Mouse (Mus musculus): ENCODE data around the gene Lamc3. TPM values are rescaled to one million over a fixed set of nuclear protein-coding genes. Genes with fewer than 3 reads are reported as not detected.

Gene Lamc3
- polyA plus RNA-seq, 1 experiment from 2014 or later, result 1.0 TPM

GRCm38 (mm10) chr2:31929664-31930063, 42.6 kb downstream of the Lamc3 start:
- ATAC-seq (replicated peaks; ENCODE audit: insufficient number of reproducible peaks, low FRiP score, low TSS enrichment), result no peak
- H3K9me3 ChIP-seq (replicated peaks; ENCODE audit: control insufficient read depth, low read length), result no peaks in the 10 kb centered on the region
- WGBS (ENCODE audit: insufficient replicate concordance), result 71% methylated on average over 3 of the region's 3 CpGs

GRCm38 (mm10) chr2:31934551-31934950, 47.5 kb downstream of the Lamc3 start:
- no peaks in the 10 kb centered on the region for H3K9me3 ChIP-seq (replicated peaks; ENCODE audit: control insufficient read depth, low read length)
- peaks cover 3% of the 10 kb centered on the region; the same call in 1 of the 2 replicates for H3K4me1 ChIP-seq (ENCODE audit: control insufficient read depth, insufficient read depth, low read length)
- no peak for ATAC-seq (replicated peaks; ENCODE audit: insufficient number of reproducible peaks, low FRiP score, low TSS enrichment)
- 52% methylated on average over 4 of the region's 4 CpGs for WGBS (ENCODE audit: insufficient replicate concordance)
- no peaks in the 10 kb centered on the region for H3K36me3 ChIP-seq (ENCODE audit: control insufficient read depth, insufficient read depth, low read length)
- no peak overlapping the region for H3K4me3 ChIP-seq (ENCODE audit: low read depth, low read length)
- H3K4me2 ChIP-seq, result no peak overlapping the region
- no peak overlapping the region for H3K9ac ChIP-seq (ENCODE audit: low read depth, low read length)
- H3K27ac ChIP-seq (ENCODE audit: low read depth, low read length), result no peak overlapping the region
- H3K27me3 ChIP-seq (ENCODE audit: control insufficient read depth, insufficient read depth, low read length), result no peaks in the 10 kb centered on the region

More at GRCm38 (mm10) chr2:31929664-31930063, 42.6 kb downstream of the Lamc3 start:
- H3K4me3 ChIP-seq (ENCODE audit: low read depth, low read length), result no peak overlapping the region
- H3K36me3 ChIP-seq (ENCODE audit: control insufficient read depth, insufficient read depth, low read length), result no peaks in the 10 kb centered on the region
- peaks cover 5% of the 10 kb centered on the region; the same call in 1 of the 2 replicates for H3K27me3 ChIP-seq (ENCODE audit: control insufficient read depth, insufficient read depth, low read length)
- H3K4me2 ChIP-seq, result no peak overlapping the region
- no peaks in the 10 kb centered on the region for H3K4me1 ChIP-seq (ENCODE audit: control insufficient read depth, insufficient read depth, low read length)
- H3K9ac ChIP-seq (ENCODE audit: low read depth, low read length), result no peak overlapping the region
- no peak overlapping the region for H3K27ac ChIP-seq (ENCODE audit: low read depth, low read length)

- H3K4me3 ChIP-seq (ENCODE audit: low read depth, low read length), result no peak overlapping the region
- WGBS (ENCODE audit: insufficient replicate concordance), result 25% methylated on average over 4 of the region's 4 CpGs
- H3K27ac ChIP-seq (ENCODE audit: low read depth, low read length), result no peak overlapping the region
- H3K36me3 ChIP-seq (ENCODE audit: control insufficient read depth, insufficient read depth, low read length), result no peaks in the 10 kb centered on the region
- no peaks in the 10 kb centered on the region for H3K27me3 ChIP-seq (ENCODE audit: control insufficient read depth, insufficient read depth, low read length)
- no peak overlapping the region for H3K9ac ChIP-seq (ENCODE audit: low read depth, low read length)
- no peak overlapping the region for H3K4me2 ChIP-seq
- peaks cover 3% of the 10 kb centered on the region; the same call in 1 of the 2 replicates for H3K4me1 ChIP-seq (ENCODE audit: control insufficient read depth, insufficient read depth, low read length)
- ATAC-seq (replicated peaks; ENCODE audit: insufficient number of reproducible peaks, low FRiP score, low TSS enrichment), result no peak; the same call in 1 of the 2 replicates
- no peaks in the 10 kb centered on the region for H3K9me3 ChIP-seq (replicated peaks; ENCODE audit: control insufficient read depth, low read length)
Observed at GRCm38 (mm10) chr2:31935054-31935453, 48.0 kb downstream of the Lamc3 start.

- H3K9ac ChIP-seq (ENCODE audit: low read depth, low read length), result no peak overlapping the region
- WGBS (ENCODE audit: insufficient replicate concordance), result 75% methylated on average over 1 of the region's 1 CpGs
Observed at GRCm38 (mm10) chr2:31938298-31938697, 51.2 kb downstream of the Lamc3 start.

GRCm38 (mm10) chr2:31943011-31943410, 55.9 kb downstream of the Lamc3 start:
- H3K9ac ChIP-seq (ENCODE audit: low read depth, low read length), result no peak overlapping the region
- H3K4me1 ChIP-seq (ENCODE audit: control insufficient read depth, insufficient read depth, low read length), result no peaks in the 10 kb centered on the region
- H3K27ac ChIP-seq (ENCODE audit: low read depth, low read length), result no peak overlapping the region
- no peak for ATAC-seq (replicated peaks; ENCODE audit: insufficient number of reproducible peaks, low FRiP score, low TSS enrichment)
- no peaks in the 10 kb centered on the region for H3K9me3 ChIP-seq (replicated peaks; ENCODE audit: control insufficient read depth, low read length)
- H3K27me3 ChIP-seq (ENCODE audit: control insufficient read depth, insufficient read depth, low read length), result no peaks in the 10 kb centered on the region
- H3K4me3 ChIP-seq (ENCODE audit: low read depth, low read length), result no peak overlapping the region
- no peak overlapping the region for H3K4me2 ChIP-seq
- 65% methylated on average over 4 of the region's 4 CpGs for WGBS (ENCODE audit: insufficient replicate concordance)
- no peaks in the 10 kb centered on the region for H3K36me3 ChIP-seq (ENCODE audit: control insufficient read depth, insufficient read depth, low read length)

More at GRCm38 (mm10) chr2:31938298-31938697, 51.2 kb downstream of the Lamc3 start:
- Histone ChIP-seq H3K36me3 (ENCODE audit: control insufficient read depth, insufficient read depth, low read length) (no peaks in the 10 kb centered on the region), H3K4me1 (ENCODE audit: control insufficient read depth, insufficient read depth, low read length) (peaks cover 3% of the 10 kb centered on the region; the same call in 1 of the 2 replicates), H3K27ac (ENCODE audit: low read depth, low read length) (no peak overlapping the region), H3K9me3 (replicated peaks; ENCODE audit: control insufficient read depth, low read length) (no peaks in the 10 kb centered on the region), H3K4me2 (no peak overlapping the region), H3K27me3 (ENCODE audit: control insufficient read depth, insufficient read depth, low read length) (no peaks in the 10 kb centered on the region), H3K4me3 (ENCODE audit: low read depth, low read length) (no peak overlapping the region)
- ATAC-seq (replicated peaks; ENCODE audit: insufficient number of reproducible peaks, low FRiP score, low TSS enrichment), result no peak

- no peaks in the 10 kb centered on the region for H3K36me3 ChIP-seq (ENCODE audit: control insufficient read depth, insufficient read depth, low read length)
- ATAC-seq (replicated peaks; ENCODE audit: insufficient number of reproducible peaks, low FRiP score, low TSS enrichment), result no peak
- no peaks in the 10 kb centered on the region for H3K4me1 ChIP-seq (ENCODE audit: control insufficient read depth, insufficient read depth, low read length)
- no peaks in the 10 kb centered on the region for H3K9me3 ChIP-seq (replicated peaks; ENCODE audit: control insufficient read depth, low read length)
- H3K27ac ChIP-seq (ENCODE audit: low read depth, low read length), result no peak overlapping the region
- H3K27me3 ChIP-seq (ENCODE audit: control insufficient read depth, insufficient read depth, low read length), result no peaks in the 10 kb centered on the region; the same call in 1 of the 2 replicates
- no peak overlapping the region for H3K9ac ChIP-seq (ENCODE audit: low read depth, low read length)
- H3K4me3 ChIP-seq (ENCODE audit: low read depth, low read length), result no peak overlapping the region
- no peak overlapping the region for H3K4me2 ChIP-seq
- WGBS (ENCODE audit: insufficient replicate concordance), result 73% methylated on average over 2 of the region's 2 CpGs
Observed at GRCm38 (mm10) chr2:31945580-31945979, 58.5 kb downstream of the Lamc3 start.

- no peak for ATAC-seq (replicated peaks; ENCODE audit: insufficient number of reproducible peaks, low FRiP score, low TSS enrichment)
- H3K4me1 ChIP-seq (ENCODE audit: control insufficient read depth, insufficient read depth, low read length), result peaks cover 12% of the 10 kb centered on the region
- no peaks in the 10 kb centered on the region for H3K36me3 ChIP-seq (ENCODE audit: control insufficient read depth, insufficient read depth, low read length)
- WGBS (ENCODE audit: insufficient replicate concordance), result 71% methylated on average over 6 of the region's 6 CpGs
- no peak overlapping the region for H3K9ac ChIP-seq (ENCODE audit: low read depth, low read length)
- no peaks in the 10 kb centered on the region for H3K9me3 ChIP-seq (replicated peaks; ENCODE audit: control insufficient read depth, low read length)
- H3K27ac ChIP-seq (ENCODE audit: low read depth, low read length), result no peak overlapping the region
- H3K4me3 ChIP-seq (ENCODE audit: low read depth, low read length), result no peak overlapping the region
- no peaks in the 10 kb centered on the region; the same call in 1 of the 2 replicates for H3K27me3 ChIP-seq (ENCODE audit: control insufficient read depth, insufficient read depth, low read length)
- H3K4me2 ChIP-seq, result no peak overlapping the region
Observed at GRCm38 (mm10) chr2:31948392-31948791, 61.3 kb downstream of the Lamc3 start.

GRCm38 (mm10) chr2:31948801-31949200, 61.7 kb downstream of the Lamc3 start:
- H3K36me3 ChIP-seq (ENCODE audit: control insufficient read depth, insufficient read depth, low read length), result no peaks in the 10 kb centered on the region
- no peak overlapping the region for H3K9ac ChIP-seq (ENCODE audit: low read depth, low read length)
- no peak overlapping the region; the same call in 1 of the 2 replicates for H3K4me2 ChIP-seq
- H3K27me3 ChIP-seq (ENCODE audit: control insufficient read depth, insufficient read depth, low read length), result no peaks in the 10 kb centered on the region; the same call in 1 of the 2 replicates
- no peak overlapping the region for H3K27ac ChIP-seq (ENCODE audit: low read depth, low read length)
- no peak overlapping the region for H3K4me3 ChIP-seq (ENCODE audit: low read depth, low read length)
- peaks cover 16% of the 10 kb centered on the region for H3K4me1 ChIP-seq (ENCODE audit: control insufficient read depth, insufficient read depth, low read length)
- no peaks in the 10 kb centered on the region for H3K9me3 ChIP-seq (replicated peaks; ENCODE audit: control insufficient read depth, low read length)
- ATAC-seq (replicated peaks; ENCODE audit: insufficient number of reproducible peaks, low FRiP score, low TSS enrichment), result no peak
- 65% methylated on average over 6 of the region's 6 CpGs for WGBS (ENCODE audit: insufficient replicate concordance)
